ENCODE assay signal across 26 mouse cellular contexts in the genomic region with DNA sequence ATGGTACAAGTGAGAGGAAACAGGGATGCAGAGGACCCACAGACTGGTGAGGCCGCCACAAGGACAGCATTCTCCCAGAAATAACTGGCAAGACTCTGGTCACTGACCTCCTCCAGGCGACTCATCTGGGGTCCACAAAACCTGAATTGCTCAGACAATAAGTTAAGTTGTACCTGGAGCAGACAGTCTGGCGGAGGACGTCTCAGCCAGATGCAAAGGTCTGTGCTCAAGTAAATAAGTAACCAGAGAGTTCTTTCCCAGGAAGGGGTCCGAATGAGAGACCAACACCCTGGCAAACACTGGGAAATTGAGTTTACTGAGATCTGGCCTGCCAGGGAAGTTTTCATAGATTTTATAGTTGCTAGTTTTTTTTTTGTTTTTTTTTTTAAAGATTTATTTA. TPM values are rescaled to one million over a fixed set of nuclear protein-coding genes. Genes with fewer than 3 reads are reported as not detected.
DNase-seq lines count a peak whose midpoint lies in the region; ATAC-seq and TF ChIP-seq lines count a peak whose summit lies in the region.
"Had no signal": no experiment of that assay in that cellular context is flagged by ENCODE, and none has a peak within 500 bp of the region (broad histone marks: within the 10 kb centered on the region; RNA-seq: fewer than 3 reads in every experiment).

No protein-coding gene starts in this region.

- no peak overlapping the region for H3K27ac ChIP-seq in heart, embryonic 11.5 days (ENCODE audit: low read depth, low read length)
- H3K27ac ChIP-seq in ES-E14 (ENCODE audit: insufficient read depth, low read depth, low read length, poor library complexity, severe bottlenecking) = no peak overlapping the region
- no peak overlapping the region for H3K27ac ChIP-seq in midbrain, postnatal 0 days (ENCODE audit: low read depth, low read length)
- H3K27ac ChIP-seq: embryonic facial prominence, embryonic 13.5 days; forebrain, embryonic 12.5 days; hindbrain, embryonic 14.5 days; layer of hippocampus, adult 2 months; limb, embryonic 12.5 days; midbrain, embryonic 13.5 days; neural tube, embryonic 12.5 days had no signal

- no peaks in the 10 kb centered on the region for H3K4me1 ChIP-seq in heart, embryonic 11.5 days (ENCODE audit: control insufficient read depth, insufficient read depth, low read length)
- H3K4me1 ChIP-seq in ES-E14 (ENCODE audit: control insufficient read depth in 2 of 2, insufficient read depth in 2 of 2, low read length in 2 of 2, poor library complexity in 1 of 2) = peaks cover 2 to 3% of the 10 kb centered on the region in 2 experiments; a peak in 1 of 4 replicates
- no peaks in the 10 kb centered on the region for H3K4me1 ChIP-seq in midbrain, postnatal 0 days (ENCODE audit: insufficient read depth, low read length)
- H3K4me1 ChIP-seq: embryonic facial prominence, embryonic 13.5 days; forebrain, embryonic 12.5 days; limb, embryonic 12.5 days; midbrain, embryonic 13.5 days; neural tube, embryonic 12.5 days had no signal

- no peak overlapping the region for H3K4me3 ChIP-seq in heart, embryonic 11.5 days (ENCODE audit: low read depth, low read length)
- H3K4me3 ChIP-seq in ES-E14 (ENCODE audit: insufficient read depth in 1 of 2, low read depth in 1 of 2, low read length in 2 of 2, poor library complexity in 1 of 2, severe bottlenecking in 1 of 2) = no peak overlapping the region
- H3K4me3 ChIP-seq in midbrain, postnatal 0 days (ENCODE audit: low read depth, low read length) = no peak overlapping the region
- H3K4me3 ChIP-seq: embryonic facial prominence, embryonic 13.5 days; erythroblast, embryonic 14.5 days; forebrain, embryonic 12.5 days; layer of hippocampus, adult 2 months; limb, embryonic 12.5 days; midbrain, embryonic 13.5 days; neural tube, embryonic 12.5 days had no signal

- 77% methylated on average over 5 of the region's 5 CpGs for WGBS in heart, embryonic 11.5 days (ENCODE audit: insufficient replicate concordance)
- WGBS in midbrain, postnatal 0 days = 88% methylated on average over 5 of the region's 5 CpGs

- H3K27me3 ChIP-seq in heart, embryonic 11.5 days (ENCODE audit: control insufficient read depth, insufficient read depth, low read length) = no peaks in the 10 kb centered on the region
- no peaks in the 10 kb centered on the region for H3K27me3 ChIP-seq in midbrain, postnatal 0 days (ENCODE audit: insufficient read depth, low read length)
- H3K27me3 ChIP-seq: embryonic facial prominence, embryonic 13.5 days; forebrain, embryonic 12.5 days; limb, embryonic 12.5 days; midbrain, embryonic 13.5 days; neural tube, embryonic 12.5 days had no signal

- no peak overlapping the region for H3K4me2 ChIP-seq in heart, embryonic 11.5 days
- H3K4me2 ChIP-seq in midbrain, postnatal 0 days (ENCODE audit: low read depth, low read length, poor library complexity, severe bottlenecking) = no peak overlapping the region
- H3K4me2 ChIP-seq: embryonic facial prominence, embryonic 13.5 days; forebrain, embryonic 12.5 days; hindbrain, embryonic 14.5 days; limb, embryonic 12.5 days; midbrain, embryonic 13.5 days; neural tube, embryonic 12.5 days had no signal

- no peak overlapping the region for H3K9ac ChIP-seq in heart, embryonic 11.5 days (ENCODE audit: low read depth, low read length)
- H3K9ac ChIP-seq in ES-E14 (ENCODE audit: insufficient read depth, low read depth, low read length, poor library complexity, severe bottlenecking) = peak overlapping the region; percentile 34
- H3K9ac ChIP-seq in midbrain, postnatal 0 days (replicated peaks; ENCODE audit: low read length, poor library complexity, severe bottlenecking) = no peak overlapping the region
- H3K9ac ChIP-seq: embryonic facial prominence, embryonic 13.5 days; forebrain, embryonic 12.5 days; hindbrain, embryonic 14.5 days; limb, embryonic 12.5 days; midbrain, embryonic 13.5 days; neural tube, embryonic 12.5 days had no signal

- no peak for TF ChIP-seq CTCF in midbrain, postnatal 0 days (IDR thresholded peaks at IDR 0.05)

- in situ Hi-C loops in ES-E14 (cut with MboI; ENCODE audit: low sequenced_read_pairs in 2 of 2, unreplicated experiment in 2 of 2) = no loop called here

- no peaks in the 10 kb centered on the region for H3K9me3 ChIP-seq in heart, embryonic 11.5 days (replicated peaks; ENCODE audit: control insufficient read depth, low read length)
- no peaks in the 10 kb centered on the region for H3K9me3 ChIP-seq in ES-E14 (ENCODE audit: control insufficient read depth, insufficient read depth, low read depth, low read length)
- H3K9me3 ChIP-seq in midbrain, postnatal 0 days (ENCODE audit: low read length) = no peaks in the 10 kb centered on the region
- H3K9me3 ChIP-seq: embryonic facial prominence, embryonic 13.5 days; forebrain, embryonic 12.5 days; limb, embryonic 12.5 days; midbrain, embryonic 13.5 days; neural tube, embryonic 12.5 days had no signal

- H3K36me3 ChIP-seq in heart, embryonic 11.5 days (ENCODE audit: control insufficient read depth, insufficient read depth, low read length) = no peaks in the 10 kb centered on the region
- H3K36me3 ChIP-seq in ES-E14 (ENCODE audit: control insufficient read depth, insufficient read depth, low read length, poor library complexity, severe bottlenecking) = no peaks in the 10 kb centered on the region
- no peaks in the 10 kb centered on the region for H3K36me3 ChIP-seq in midbrain, postnatal 0 days (ENCODE audit: insufficient read depth, low read length)
- H3K36me3 ChIP-seq: embryonic facial prominence, embryonic 13.5 days; forebrain, embryonic 12.5 days; limb, embryonic 12.5 days; midbrain, embryonic 13.5 days; neural tube, embryonic 12.5 days had no signal

- no peak for ATAC-seq in heart, embryonic 11.5 days (replicated peaks; ENCODE audit: insufficient number of reproducible peaks, low FRiP score, low TSS enrichment)
- no peak for ATAC-seq in midbrain, postnatal 0 days (ENCODE audit: low FRiP score)
- ATAC-seq: midbrain, embryonic 13.5 days had no signal

- DNase-seq in heart, adult 11 months = peak; percentile 55
- DNase-seq in ES-E14 (ENCODE audit: low read depth, low spot score) = no peak
- peak; percentile 35 to 40 for DNase-seq in kidney, adult 8-10 months
- peak; percentile 26 for DNase-seq in kidney, postnatal 14 days
- no peak for DNase-seq in right cerebral cortex, postnatal 14 days
- no peak for DNase-seq in layer of hippocampus, postnatal 14 days (ENCODE audit: low spot score in 2 of 2)
- no peak for DNase-seq in midbrain, postnatal 0 days (ENCODE audit: low spot score)
- DNase-seq: adrenal gland, postnatal 25 days; cerebellum, adult 8-10 months; cerebellum, postnatal 36 days; embryo, embryonic 11 days; gastrocnemius, postnatal 36 days; heart, postnatal 4 days; layer of hippocampus, postnatal 36 days; lung, adult 18-20 months; lung, postnatal 14 days; thymus, adult 18-20 months had no signal

TF ChIP-seq in ES-E14, 5 proteins besides CTCF, POLR2A, EP300 and RAD21:
- TF ChIP-seq ZC3H11A (IDR thresholded peaks at IDR 0.05; ENCODE audit: borderline replicate concordance, low read depth, low read length) = no peak
- TF ChIP-seq HCFC1 (IDR thresholded peaks at IDR 0.05; ENCODE audit: borderline replicate concordance, insufficient read depth, low read length) = no peak
- no peak for TF ChIP-seq ZNF384 (IDR thresholded peaks at IDR 0.05; ENCODE audit: low read depth, low read length)
- TF ChIP-seq MAFK (IDR thresholded peaks at IDR 0.05; ENCODE audit: insufficient read depth, low read depth, low read length) = no peak
- no peak for TF ChIP-seq CHD2 (IDR thresholded peaks at IDR 0.05; ENCODE audit: low read depth, low read length)
TF ChIP-seq in ES-E14: peak in this region for 0.

RNA-seq across cellular contexts. Expression of a gene that starts 37.4 kb away (rescaled TPM):
- 0.37 and 0.51 TPM in 2 replicates for polyA plus RNA-seq in heart, embryonic 11.5 days (2014; fragmentation: Nextera tagmentation; extraction: Ambion mirVana)
- total RNA-seq in ES-E14 (2012; rRNA removed) = 6.7 and 15.8 TPM in 2 replicates
- 10 to 100 TPM; 80.3 to 85.9 TPM for total RNA-seq in layer of hippocampus, postnatal 14 days (2021)
- 22.9 and 24.6 TPM in 2 replicates for total RNA-seq in midbrain, postnatal 0 days (2014; rRNA removed)
- polyA plus RNA-seq in midbrain, postnatal 0 days (2015; fragmentation: Nextera tagmentation; extraction: Ambion mirVana) = 10.0 and 11.6 TPM in 2 replicates

RNA-seq across cellular contexts. Expression of a gene that starts 48.5 kb away (rescaled TPM):
- polyA plus RNA-seq in heart, embryonic 11.5 days (2014; fragmentation: Nextera tagmentation; extraction: Ambion mirVana) = 3.4 and 3.7 TPM in 2 replicates
- 1.2 and 1.6 TPM in 2 replicates for total RNA-seq in ES-E14 (2012; rRNA removed)
- total RNA-seq in layer of hippocampus, postnatal 14 days (2021) = 1 to 10 TPM; 5.9 to 6.2 TPM
- total RNA-seq in midbrain, postnatal 0 days (2014; rRNA removed) = 5.1 and 5.3 TPM in 2 replicates
- polyA plus RNA-seq in midbrain, postnatal 0 days (2015; fragmentation: Nextera tagmentation; extraction: Ambion mirVana) = 4.5 and 4.7 TPM in 2 replicates

Comparison
In these comparisons a context has a peak if more than half of its experiments do, and no peak if none do; other contexts are left out.
1. DNase-seq: peak in heart, adult 11 months (single experiment), kidney, adult 8-10 months (2 of 2) and kidney, postnatal 14 days (single experiment); none in ES-E14 (single experiment), right cerebral cortex, postnatal 14 days (single experiment), layer of hippocampus, postnatal 14 days (0 of 2) and midbrain, postnatal 0 days (single experiment).